Mouse (Mus musculus) neural tube, embryonic 12.5 days (tissue): ENCODE data around the gene Zfp13. TPM values are rescaled to one million over a fixed set of nuclear protein-coding genes. Genes with fewer than 3 reads are reported as not detected.
A peak's percentile ranks its signal among the peaks of the same experiment; 100 is the strongest.

ENCODE experiments used
- ATAC-seq: fragments of 200-750 bp; cut with Nextera tagmentation; 2 replicates; pipeline ENCODE4 v1.8.0; 2017; ENCODE audit warnings: low read depth, mild to moderate bottlenecking, moderate TSS enrichment, moderate library complexity; ENCODE audit not compliant: low FRiP score
- H3K27ac ChIP-seq: fragments of 300-500 bp; sonication (generic); 2 replicates; pipeline ENCODE4 v1.5.1; 2016
- H3K27me3 ChIP-seq: fragments of 300-500 bp; sonication (generic); replicated peaks from 2 replicates; pipeline ENCODE4 v1.6.1; 2016; ENCODE audit warnings: mild to moderate bottlenecking
- H3K36me3 ChIP-seq: fragments of 300-500 bp; sonication (generic); 2 replicates; pipeline ENCODE4 v1.6.1; 2016; ENCODE audit warnings: mild to moderate bottlenecking
- H3K4me1 ChIP-seq: fragments of 300-500 bp; sonication (generic); 2 replicates; pipeline ENCODE4 v1.6.1; 2016
- H3K4me2 ChIP-seq: fragments of 300-500 bp; sonication (generic); replicated peaks from 2 replicates; pipeline ENCODE4 v1.6.1; 2016; ENCODE audit warnings: mild to moderate bottlenecking
- H3K4me3 ChIP-seq: fragments of 300-500 bp; sonication (generic); 2 replicates; pipeline ENCODE4 v1.5.1; 2016
- H3K9ac ChIP-seq: fragments of 300-500 bp; sonication (generic); 2 replicates; pipeline ENCODE4 v1.6.1; 2016; ENCODE audit warnings: mild to moderate bottlenecking
- H3K9me3 ChIP-seq: fragments of 300-500 bp; sonication (generic); 2 replicates; pipeline ENCODE4 v1.6.1; 2016; ENCODE audit warnings: mild to moderate bottlenecking
- WGBS: fragments of 180-500 bp; shearing (Covaris S2); methylation state at CpG from one replicate; pipeline ENCODE4 v1.1.7; 2016; 5-methylcytosine and 5-hydroxymethylcytosine counted together
- polyA plus RNA-seq: library from polyadenylated mRNA; unstranded; fragments of >200 nt; fragmentation: Nextera tagmentation; extraction: Ambion mirVana; gene quantifications from 2 replicates; pipeline ENCODE4 v1.2.1, GENCODE M21; 2016

Gene Zfp13
- polyA plus RNA-seq, 1 experiment from 2014 or later, result 23.8 TPM

GRCm38 (mm10) chr17:23554321-23554720 is 45.0 kb downstream of the Zfp13 start:
- H3K27ac ChIP-seq, result no peak overlapping the region
- H3K4me2 ChIP-seq, result no peak overlapping the region
- H3K9ac ChIP-seq, result no peak overlapping the region; the same call in 1 of the 2 replicates
- peaks cover 44% of the 10 kb centered on the region for H3K36me3 ChIP-seq
- ATAC-seq, result no peak
- peaks cover 3% of the 10 kb centered on the region for H3K4me1 ChIP-seq
- H3K4me3 ChIP-seq, result no peak overlapping the region
- no peaks in the 10 kb centered on the region for H3K9me3 ChIP-seq
- H3K27me3 ChIP-seq, result no peaks in the 10 kb centered on the region

- Histone ChIP-seq H3K27me3 (no peaks in the 10 kb centered on the region), H3K27ac (no peak overlapping the region), H3K4me1 (peaks cover 3% of the 10 kb centered on the region), H3K9me3 (no peaks in the 10 kb centered on the region), H3K4me2 (no peak overlapping the region), H3K9ac (no peak overlapping the region; the same call in 1 of the 2 replicates), H3K4me3 (no peak overlapping the region), H3K36me3 (peaks cover 37% of the 10 kb centered on the region)
- ATAC-seq, result no peak
- 57% methylated on average over 1 of the region's 1 CpGs for WGBS
These were observed 45.6 kb downstream of the Zfp13 start for GRCm38 (mm10) chr17:23553634-23554120.

GRCm38 (mm10) chr17:23552896-23553633 is 46.2 kb downstream of the Zfp13 start:
- WGBS, result 84% methylated on average over 8 of the region's 8 CpGs

DNA sequence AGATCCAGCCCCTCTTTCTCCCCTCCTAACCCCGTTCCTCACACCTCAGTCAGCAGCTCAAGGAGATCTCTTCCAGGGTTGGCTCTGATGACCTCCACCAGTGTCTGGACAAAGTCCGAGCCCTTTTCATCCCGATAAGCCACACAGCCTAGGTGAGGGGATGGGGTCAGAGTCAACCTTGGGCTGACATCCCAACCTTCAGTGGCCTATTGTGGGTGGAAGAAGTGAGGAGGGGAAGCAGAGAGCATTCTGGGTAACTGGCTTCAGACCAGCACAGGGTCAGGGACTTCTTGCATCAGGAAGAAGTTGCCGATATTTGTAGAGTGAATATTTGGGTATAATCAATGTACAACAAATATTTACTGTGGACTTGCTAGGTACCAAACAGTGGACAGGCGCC is 47.3 kb downstream of the Zfp13 start:
- no peak for ATAC-seq
- H3K27me3 ChIP-seq, result no peaks in the 10 kb centered on the region
- H3K4me1 ChIP-seq, result peaks cover 3% of the 10 kb centered on the region
- no peak overlapping the region for H3K9ac ChIP-seq
- no peak overlapping the region for H3K4me2 ChIP-seq
- H3K4me3 ChIP-seq, result no peak overlapping the region
- peaks cover 20% of the 10 kb centered on the region for H3K36me3 ChIP-seq
- H3K27ac ChIP-seq, result no peak overlapping the region
- H3K9me3 ChIP-seq, result no peaks in the 10 kb centered on the region
- WGBS, result 63% methylated on average over 5 of the region's 5 CpGs

More at GRCm38 (mm10) chr17:23552896-23553633, 46.2 kb downstream of the Zfp13 start:
- Histone ChIP-seq H3K9ac (no peak overlapping the region), H3K9me3 (no peaks in the 10 kb centered on the region), H3K27ac (no peak overlapping the region), H3K4me2 (no peak overlapping the region), H3K4me1 (peaks cover 3% of the 10 kb centered on the region), H3K27me3 (no peaks in the 10 kb centered on the region), H3K4me3 (no peak overlapping the region), H3K36me3 (peaks cover 31% of the 10 kb centered on the region)
- ATAC-seq, result no peak

DNA sequence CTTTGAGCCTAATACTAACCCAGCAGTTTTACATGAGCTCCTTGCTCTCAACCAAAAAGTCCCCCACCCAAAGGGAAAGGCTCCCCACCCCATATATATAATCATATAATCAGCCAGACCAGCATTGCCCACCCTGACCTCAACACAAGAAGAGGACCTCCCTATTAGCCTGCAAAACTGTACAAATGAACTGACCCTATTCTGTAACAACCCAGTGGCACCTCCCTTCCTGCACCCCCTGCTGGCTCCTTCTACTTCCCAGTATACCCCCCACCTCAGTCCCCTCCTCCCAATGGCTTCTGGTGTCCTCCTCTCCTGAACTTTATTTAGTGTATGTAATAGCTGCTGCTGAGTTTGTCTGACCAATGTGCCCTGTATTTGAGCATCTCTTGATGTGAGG is 47.9 kb downstream of the Zfp13 start:
- Histone ChIP-seq H3K4me1 (peaks cover 3% of the 10 kb centered on the region), H3K9me3 (no peaks in the 10 kb centered on the region), H3K9ac (peak overlapping the region; percentile 49), H3K4me3 (peak overlapping the region; percentile 54), H3K36me3 (peaks cover 15% of the 10 kb centered on the region), H3K27ac (no peak overlapping the region), H3K27me3 (no peaks in the 10 kb centered on the region), H3K4me2 (peak overlapping the region; percentile 74)
- no peak for ATAC-seq

DNA sequence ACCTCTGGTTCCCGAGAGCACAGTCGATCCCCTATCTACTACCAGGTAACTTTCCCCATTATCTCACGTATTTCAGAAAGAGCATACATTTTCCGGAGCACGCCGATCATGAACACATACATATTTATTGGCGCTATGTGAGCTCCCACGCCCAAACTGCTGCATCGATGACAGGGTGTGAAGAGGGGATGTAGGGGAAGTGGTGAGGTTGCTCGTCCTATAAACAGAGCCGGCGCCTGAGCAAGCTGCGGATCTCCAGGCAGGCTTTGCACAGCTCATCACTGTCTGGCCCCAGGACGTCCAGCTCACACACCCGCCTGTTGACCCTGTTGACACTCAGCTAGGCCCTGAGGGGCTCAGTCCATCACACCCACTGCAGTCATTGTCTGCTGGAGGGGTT is 48.4 kb downstream of the Zfp13 start:
- Histone ChIP-seq H3K4me3 (peak overlapping the region; percentile 54), H3K27me3 (no peaks in the 10 kb centered on the region), H3K9me3 (no peaks in the 10 kb centered on the region), H3K4me1 (peaks cover 3% of the 10 kb centered on the region), H3K36me3 (peaks cover 9% of the 10 kb centered on the region), H3K27ac (0 out of 2 replicates have a peak overlapping the region, but pooled peaks have one; percentile 10), H3K9ac (peak overlapping the region; percentile 49), H3K4me2 (peak overlapping the region; percentile 74)
- under 1% methylated on average over 15 of the region's 15 CpGs for WGBS
- ATAC-seq, result 0 out of 2 replicates have a peak, but pooled peaks have one; percentile 10

- peaks cover 3% of the 10 kb centered on the region for H3K4me1 ChIP-seq
- peak overlapping the region; percentile 54 for H3K4me3 ChIP-seq
- ATAC-seq, result peak; percentile 69
- WGBS, result under 1% methylated on average over 22 of the region's 22 CpGs
- H3K27ac ChIP-seq, result 0 out of 2 replicates have a peak overlapping the region, but pooled peaks have one; percentile 20
- H3K36me3 ChIP-seq, result peaks cover 3% of the 10 kb centered on the region
- peak overlapping the region; percentile 49 for H3K9ac ChIP-seq
- no peaks in the 10 kb centered on the region for H3K9me3 ChIP-seq
- no peaks in the 10 kb centered on the region for H3K27me3 ChIP-seq
- H3K4me2 ChIP-seq, result peak overlapping the region; percentile 74
These were observed 49.0 kb downstream of the Zfp13 start for GRCm38 (mm10) chr17:23550188-23550791.

DNA sequence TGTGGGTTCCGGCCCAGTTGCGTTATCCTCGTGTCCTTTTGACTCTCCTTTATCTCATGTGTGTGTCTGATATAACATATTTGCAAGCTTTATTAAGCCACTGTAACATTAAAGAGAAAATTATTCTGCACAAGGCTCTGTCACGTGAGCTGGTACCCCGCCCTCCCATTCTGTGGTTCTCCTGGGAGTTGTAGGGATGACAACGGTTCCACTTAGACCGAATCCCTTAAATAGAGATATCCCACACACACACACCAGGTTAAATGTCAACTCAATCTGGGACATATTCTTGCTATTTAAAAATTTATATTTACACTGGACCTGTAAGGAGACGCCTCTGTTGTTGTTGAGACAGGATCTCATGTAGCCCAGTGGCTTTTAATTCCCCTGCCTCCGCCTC is 49.8 kb downstream of the Zfp13 start:
- H3K27me3 ChIP-seq, result no peaks in the 10 kb centered on the region
- H3K9ac ChIP-seq, result peak overlapping the region; percentile 22; the same call in 1 of the 2 replicates
- peak overlapping the region; percentile 74 for H3K4me2 ChIP-seq
- no peak for ATAC-seq
- peak overlapping the region; percentile 36 for H3K4me3 ChIP-seq
- 4% methylated on average over 9 of the region's 9 CpGs for WGBS
- H3K9me3 ChIP-seq, result no peaks in the 10 kb centered on the region
- peaks cover 3% of the 10 kb centered on the region for H3K4me1 ChIP-seq
- no peaks in the 10 kb centered on the region for H3K36me3 ChIP-seq
- no peak overlapping the region for H3K27ac ChIP-seq

DNA sequence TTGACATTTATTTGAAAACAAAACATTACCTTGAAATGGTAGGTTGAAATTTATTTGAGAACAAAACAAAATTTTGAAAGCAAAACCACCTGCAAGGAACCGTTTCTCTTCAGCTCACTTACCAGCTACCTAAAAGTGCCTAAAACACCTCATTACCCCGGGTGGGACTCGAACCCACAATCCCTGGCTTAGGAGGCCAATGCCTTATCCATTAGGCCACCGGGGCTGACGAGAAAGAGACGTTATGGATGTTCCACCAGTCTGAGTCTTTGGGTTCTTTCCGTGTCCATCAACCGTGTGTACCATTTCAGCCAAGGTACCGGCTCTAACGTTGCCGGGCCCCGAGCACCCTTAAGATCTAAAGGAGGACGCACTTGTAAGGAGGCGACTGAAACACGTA is 50.7 kb downstream of the Zfp13 start:
- Histone ChIP-seq H3K4me3 (peak overlapping the region; percentile 36), H3K9ac (0 out of 2 replicates have a peak overlapping the region, but pooled peaks have one; percentile 22), H3K27ac (no peak overlapping the region), H3K36me3 (no peaks in the 10 kb centered on the region), H3K4me1 (peaks cover 3% of the 10 kb centered on the region), H3K4me2 (peak overlapping the region; percentile 74), H3K27me3 (no peaks in the 10 kb centered on the region), H3K9me3 (no peaks in the 10 kb centered on the region)
- WGBS, result under 1% methylated on average over 15 of the region's 15 CpGs
- peak; percentile 15 for ATAC-seq

- Histone ChIP-seq H3K27ac (no peak overlapping the region), H3K9me3 (no peaks in the 10 kb centered on the region), H3K36me3 (no peaks in the 10 kb centered on the region), H3K4me1 (peaks cover 3% of the 10 kb centered on the region), H3K27me3 (no peaks in the 10 kb centered on the region), H3K9ac (no peak overlapping the region), H3K4me2 (no peak overlapping the region), H3K4me3 (no peak overlapping the region)
- 53% methylated on average over 11 of the region's 11 CpGs for WGBS
- ATAC-seq, result no peak
These were observed 51.4 kb downstream of the Zfp13 start for GRCm38 (mm10) chr17:23547681-23548443.

GRCm38 (mm10) chr17:23546702-23547505 is 52.4 kb downstream of the Zfp13 start:
- Histone ChIP-seq H3K27me3 (no peaks in the 10 kb centered on the region), H3K9ac (peak overlapping the region; percentile 58), H3K36me3 (no peaks in the 10 kb centered on the region), H3K4me1 (peaks cover 8% of the 10 kb centered on the region), H3K4me2 (peak overlapping the region; percentile 60), H3K27ac (no peak overlapping the region), H3K4me3 (peak overlapping the region; percentile 57), H3K9me3 (no peaks in the 10 kb centered on the region)
- WGBS, result under 1% methylated on average over 42 of the region's 42 CpGs
- ATAC-seq, result peak; percentile 17; the same call in 1 of the 2 replicates
